Mouse (Mus musculus) MEL (cell line): Measurements from ENCODE around the gene Nkg7. TPM values are rescaled to one million over a fixed set of nuclear protein-coding genes. Genes with fewer than 3 reads are reported as not detected.

ENCODE experiments used
- DNase-seq: peaks from one replicate; pipeline ENCODE4 v3.0.0; 2011; ENCODE audit warnings: low read depth, low spot score
- H3K27ac ChIP-seq: 2 replicates; pipeline ENCODE4 v1.5.1; 2012; ENCODE audit warnings: low read depth, mild to moderate bottlenecking, control low read depth, low read length, moderate library complexity; ENCODE audit not compliant: control insufficient read depth
- H3K27me3 ChIP-seq, 2 experiments: fragments of 150-350 bp in 1 of 2; sonication (generic) in 1 of 2; 2 replicates each; pipeline ENCODE4 v1.6.1; 2012; ENCODE audit warnings: low read length in 2 of 2, mild to moderate bottlenecking in 2 of 2, improper control_type of control experiment in 1 of 2, moderate library complexity in 1 of 2; ENCODE audit not compliant: insufficient read depth in 2 of 2, control insufficient read depth in 1 of 2
- H3K36me3 ChIP-seq, 2 experiments: 2 replicates each; pipeline ENCODE4 v1.6.1; 2012 to 2014; ENCODE audit warnings: low read length in 2 of 2, improper control_type of control experiment in 1 of 2, inconsistent platforms in 1 of 2, mild to moderate bottlenecking in 1 of 2; ENCODE audit not compliant: insufficient read depth in 2 of 2, control insufficient read depth in 1 of 2
- H3K4me1 ChIP-seq, 2 experiments: fragments of 150-350 bp in 1 of 2; sonication (generic) in 1 of 2; 2 replicates each; pipeline ENCODE4 v1.6.1; 2012; ENCODE audit warnings: low read length in 2 of 2, improper control_type of control experiment in 1 of 2, mild to moderate bottlenecking in 1 of 2; ENCODE audit not compliant: insufficient read depth in 2 of 2, control insufficient read depth in 1 of 2
- H3K4me3 ChIP-seq, 2 experiments: fragments of 150-350 bp in 1 of 2; sonication (generic) in 1 of 2; 2 replicates each; pipeline ENCODE4 v1.5.1; 2012; ENCODE audit warnings: low read depth in 2 of 2, low read length in 2 of 2, mild to moderate bottlenecking in 2 of 2, moderate library complexity in 2 of 2, control low read depth in 1 of 2, improper control_type of control experiment in 1 of 2; ENCODE audit not compliant: control insufficient read depth in 1 of 2, insufficient read depth in 1 of 2
- H3K79me2 ChIP-seq: 2 replicates; pipeline ENCODE4 v1.6.1; 2012; ENCODE audit warnings: mild to moderate bottlenecking, low read length, moderate library complexity; ENCODE audit not compliant: control insufficient read depth, poor library complexity, insufficient read depth
- H3K9ac ChIP-seq: 2 replicates; pipeline ENCODE4 v1.6.1; 2012; ENCODE audit warnings: low read depth, mild to moderate bottlenecking, control low read depth, low read length, moderate library complexity; ENCODE audit not compliant: control insufficient read depth, poor library complexity, severe bottlenecking
- H3K9me3 ChIP-seq: fragments of 150-350 bp; sonication (generic); replicated peaks from 2 replicates; pipeline ENCODE4 v1.6.1; 2012; ENCODE audit warnings: mild to moderate bottlenecking, low read length, improper control_type of control experiment, moderate library complexity; ENCODE audit not compliant: insufficient read depth
- BHLHE40 ChIP-seq: IDR thresholded peaks from 2 replicates; pipeline ENCODE4 v1.6.1; 2012; ENCODE audit warnings: low read depth, mild to moderate bottlenecking, inconsistent platforms, low read length, improper control_type of control experiment, borderline replicate concordance
- CTCF ChIP-seq, 3 experiments: IDR thresholded peaks in 2 of 3; conservative IDR thresholded peaks in 1 of 3; 2 replicates each; pipeline ENCODE4 v1.5.1; 2011 to 2012; ENCODE audit warnings: low read length in 3 of 3, low read depth in 2 of 3, mild to moderate bottlenecking in 2 of 3, improper control_type of control experiment in 1 of 3, inconsistent platforms in 1 of 3, mixed read lengths in 1 of 3, moderate library complexity in 1 of 3; ENCODE audit not compliant: control insufficient read depth in 1 of 3, insufficient read depth in 1 of 3, poor library complexity in 1 of 3, severe bottlenecking in 1 of 3
- EP300 ChIP-seq, 2 experiments: IDR thresholded peaks; 2 replicates each; pipeline ENCODE4 v1.6.1; 2011; ENCODE audit warnings: improper control_type of control experiment in 2 of 2, low read length in 2 of 2, low read depth in 1 of 2, mild to moderate bottlenecking in 1 of 2
- JUND ChIP-seq: IDR thresholded peaks from 2 replicates; pipeline ENCODE4 v1.6.1; 2011; ENCODE audit warnings: low read depth, mild to moderate bottlenecking, improper control_type of control experiment, low read length
- KAT2A ChIP-seq: conservative IDR thresholded peaks from 2 replicates; pipeline ENCODE4 v1.6.1; 2012; ENCODE audit warnings: low read depth, low read length, improper control_type of control experiment, inconsistent platforms
- MAZ ChIP-seq: IDR thresholded peaks from 2 replicates; pipeline ENCODE4 v1.6.1; 2012; ENCODE audit warnings: low read depth, mild to moderate bottlenecking, inconsistent platforms, low read length, improper control_type of control experiment
- MYB ChIP-seq: IDR thresholded peaks from 2 replicates; pipeline ENCODE4 v1.6.1; 2011; ENCODE audit warnings: mild to moderate bottlenecking, low read depth, low read length, improper control_type of control experiment
- POLR2AphosphoS5 ChIP-seq: IDR thresholded peaks from 2 replicates; pipeline ENCODE4 v1.6.1; 2012; ENCODE audit warnings: low read depth, borderline replicate concordance, mild to moderate bottlenecking, inconsistent platforms, low read length, moderate library complexity, mixed read lengths
- RAD21 ChIP-seq: IDR thresholded peaks from 2 replicates; pipeline ENCODE4 v1.6.1; 2011; ENCODE audit warnings: mild to moderate bottlenecking, low read depth, low read length, improper control_type of control experiment
- SIN3A ChIP-seq: IDR thresholded peaks from 2 replicates; pipeline ENCODE4 v1.6.1; 2012; ENCODE audit warnings: low read length, improper control_type of control experiment, inconsistent platforms
- SMC3 ChIP-seq: IDR thresholded peaks from 2 replicates; pipeline ENCODE4 v1.6.1; 2011; ENCODE audit warnings: low read depth, low read length, improper control_type of control experiment
- ZNF384 ChIP-seq: IDR thresholded peaks from 2 replicates; pipeline ENCODE4 v1.6.1; 2012; ENCODE audit warnings: low read depth, mild to moderate bottlenecking, inconsistent platforms, low read length, improper control_type of control experiment
- polyA plus RNA-seq, 2 experiments: library from polyadenylated mRNA; stranded (reverse) in 1 of 2; unstranded in 1 of 2; fragments of >175 nt in 1 of 2; fragments of >200 nt in 1 of 2; gene quantifications; 2 replicates each; pipeline versions ENCODE4 v1.2.1 to v1.2.4; 2012; ENCODE audit warnings: low replicate concordance in 2 of 2, low read depth in 1 of 2; ENCODE audit not compliant: insufficient read length in 2 of 2, insufficient read depth in 1 of 2, missing spikeins in 1 of 2
- total RNA-seq: library from RNA; depleted of rRNA; stranded (reverse); fragments of 300-350 nt; gene quantifications from 2 replicates; pipeline ENCODE4 v1.2.3, GENCODE M21; 2012

Nkg7 gene
- total and polyA plus RNA-seq, 3 experiments = not detected

DNA sequence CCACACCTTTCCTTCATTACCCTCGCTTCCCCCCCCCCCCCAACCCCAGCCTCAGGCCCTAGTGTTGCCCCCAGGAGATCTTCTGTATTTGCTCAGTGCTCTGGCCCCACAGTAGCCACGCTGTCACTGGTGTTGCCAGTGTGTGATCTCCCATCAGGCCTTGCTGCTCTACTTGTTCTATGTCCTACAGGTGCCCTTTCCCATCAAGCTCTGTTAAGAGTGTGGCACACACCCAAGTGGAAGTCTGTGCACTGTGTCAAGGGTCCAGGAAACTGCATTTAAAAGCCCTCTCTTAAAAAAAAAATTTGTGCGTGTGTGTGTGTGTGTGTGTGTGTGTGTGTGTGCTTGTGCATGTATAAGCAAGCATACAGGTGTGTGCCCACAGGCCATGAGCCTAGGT lies 11.4 kb downstream of the Nkg7 start:
- Histone ChIP-seq H3K4me1 (peaks cover 2 to 43% of the 10 kb centered on the region in 2 experiments; a peak in 2 of 4 replicates), H3K36me3 (peaks cover 0 to 21% of the 10 kb centered on the region in 2 experiments; a peak in 2 of 4 replicates), H3K9ac (no peak overlapping the region)
- TF ChIP-seq SMC3 = no peak
- no peak for TF ChIP-seq RAD21
- no peak for TF ChIP-seq JUND
- TF ChIP-seq CTCF (IDR thresholded peaks at IDR 0.05 in 2 of 3, conservative IDR thresholded peaks at IDR 0.05 in 1 of 3; ENCODE audit: control insufficient read depth in 1 of 3, insufficient read depth in 1 of 3, low read depth in 2 of 3, low read length in 3 of 3, poor library complexity in 1 of 3, severe bottlenecking in 1 of 3) = no peak
- no peak for TF ChIP-seq KAT2A
- no peak for TF ChIP-seq SIN3A
- no peak for TF ChIP-seq MYB
- TF ChIP-seq, all 39 proteins: peak for 0
- Histone ChIP-seq H3K27ac (no peak overlapping the region), H3K4me3 (no peak overlapping the region), H3K9me3 (no peaks in the 10 kb centered on the region), H3K79me2 (peaks cover 24% of the 10 kb centered on the region), H3K27me3 (no peaks in the 10 kb centered on the region)
- DNase-seq = no peak

DNA sequence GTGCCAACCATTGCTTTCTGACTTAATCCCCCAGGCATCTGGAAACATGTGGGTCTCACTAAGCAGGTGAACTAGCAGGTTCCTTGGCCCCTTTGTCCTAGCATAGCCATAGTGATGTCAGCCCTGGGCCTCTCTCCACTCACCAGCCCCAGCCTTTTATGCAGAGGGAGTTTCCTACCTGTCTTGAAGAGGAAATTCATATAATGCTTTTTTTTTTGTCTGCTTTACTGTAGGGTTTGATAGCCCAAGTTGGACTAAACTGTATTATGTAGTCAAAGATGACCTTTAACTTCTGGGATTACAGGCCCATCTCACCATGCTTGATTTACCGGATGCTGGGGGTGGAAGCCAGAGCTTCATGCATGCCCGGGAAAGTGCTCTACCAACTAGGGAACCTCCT lies 12.9 kb downstream of the Nkg7 start:
- H3K4me1 ChIP-seq = peaks cover 2 to 37% of the 10 kb centered on the region in 2 experiments; a peak in 2 of 4 replicates
- H3K9ac ChIP-seq = no peak overlapping the region
- no peak overlapping the region for H3K27ac ChIP-seq
- H3K79me2 ChIP-seq = peaks cover 15% of the 10 kb centered on the region
- DNase-seq = no peak
- no peak overlapping the region for H3K4me3 ChIP-seq
- H3K27me3 ChIP-seq = no peaks in the 10 kb centered on the region
- H3K36me3 ChIP-seq = peaks cover 0 to 19% of the 10 kb centered on the region in 2 experiments; a peak in 2 of 4 replicates
- H3K9me3 ChIP-seq = no peaks in the 10 kb centered on the region
- no peak for TF ChIP-seq MAZ
- peak; percentile 58 for TF ChIP-seq ZNF384
- TF ChIP-seq, all 39 proteins: peak for 1

DNA sequence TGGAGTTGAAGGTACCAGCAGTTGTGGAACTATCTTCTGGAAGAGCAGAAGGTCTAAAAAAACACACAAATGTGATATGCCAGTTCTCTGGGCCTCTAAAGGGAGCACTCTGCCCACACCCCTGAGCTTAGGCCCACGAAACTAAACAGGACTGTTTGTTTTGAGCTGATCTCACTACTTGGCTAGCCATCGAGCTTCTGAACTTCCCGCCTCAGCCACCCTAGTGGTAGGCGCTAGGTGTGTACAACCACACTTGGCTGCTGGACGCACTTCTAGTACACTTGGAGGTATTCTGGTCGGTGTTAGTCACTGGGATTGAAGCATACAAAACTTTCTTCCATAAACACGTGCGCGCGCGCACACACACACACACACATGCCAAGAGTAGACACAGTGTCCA lies 14.9 kb downstream of the Nkg7 start:
- TF ChIP-seq JUND (no peak), ZNF384 (no peak), POLR2AphosphoS5 (no peak), EP300 (IDR thresholded peaks at IDR 0.05; ENCODE audit: low read depth in 1 of 2, low read length in 2 of 2) (no peak), BHLHE40 (no peak), MAZ (no peak)
- H3K79me2 ChIP-seq = peaks cover 7% of the 10 kb centered on the region; the same call in 1 of the 2 replicates
- no peaks in the 10 kb centered on the region for H3K9me3 ChIP-seq
- H3K27me3 ChIP-seq = no peaks in the 10 kb centered on the region
- peaks cover 0 to 15% of the 10 kb centered on the region in 2 experiments; a peak in 2 of 4 replicates for H3K36me3 ChIP-seq
- peaks cover 0 to 26% of the 10 kb centered on the region in 2 experiments; a peak in 2 of 4 replicates for H3K4me1 ChIP-seq
- H3K4me3 ChIP-seq = no peak overlapping the region
- DNase-seq = no peak
- no peak overlapping the region for H3K9ac ChIP-seq
- H3K27ac ChIP-seq = no peak overlapping the region
